Mouse (Mus musculus): ENCODE data around the gene Ccn1.
A peak's percentile ranks its signal among the peaks of the same experiment; 100 is the strongest.

Ccn1 gene

GRCm38 (mm10) chr3:145619621-145620365 is 30.0 kb downstream of the Ccn1 start:
- DNase-seq (ENCODE audit: low spot score) = no peak

DNA sequence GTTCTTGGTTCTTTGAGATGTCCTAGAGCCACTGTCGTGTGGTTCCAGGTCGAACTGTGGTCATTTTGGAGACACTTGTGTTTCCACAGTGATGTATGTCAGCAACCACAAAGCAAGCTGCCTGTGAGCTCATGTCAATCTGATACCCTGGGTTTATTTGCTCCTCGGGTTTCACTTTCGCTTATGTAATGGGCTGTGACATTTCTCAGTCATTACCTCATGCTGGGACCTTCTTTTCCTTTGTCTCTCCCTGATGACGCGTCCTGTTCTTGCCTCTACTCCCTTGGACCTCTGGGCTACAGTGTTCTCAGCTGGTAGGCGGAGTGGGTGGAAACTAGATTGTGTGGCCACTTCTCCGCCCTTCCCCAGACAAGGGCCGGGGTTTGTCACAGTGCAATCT is 31.5 kb downstream of the Ccn1 start:
- no peak for DNase-seq (ENCODE audit: low spot score)

GRCm38 (mm10) chr3:145614362-145615115 is 35.2 kb downstream of the Ccn1 start:
- no peak for DNase-seq (ENCODE audit: low spot score)

GRCm38 (mm10) chr3:145613234-145613633 is 36.5 kb downstream of the Ccn1 start:
- DNase-seq (ENCODE audit: low spot score) = no peak

DNA sequence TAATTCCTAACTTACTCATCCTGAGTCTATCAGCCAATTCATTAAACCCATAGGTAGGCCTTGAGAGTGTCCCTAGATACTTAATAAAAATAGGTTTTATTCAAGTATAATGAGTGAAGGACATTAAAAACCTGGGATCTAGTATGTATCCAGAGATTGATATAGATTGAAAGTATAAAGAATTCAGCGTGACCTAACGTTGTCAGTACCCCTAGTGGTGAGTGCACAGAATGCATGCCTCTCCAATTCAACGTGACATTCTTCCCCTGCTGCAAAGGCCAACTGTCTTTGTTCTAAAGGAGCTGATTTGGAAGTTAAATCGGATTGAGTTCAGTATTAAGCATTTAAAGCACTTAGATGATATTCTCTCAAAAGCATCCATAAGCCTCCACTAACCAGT is 37.1 kb downstream of the Ccn1 start:
- DNase-seq (ENCODE audit: low spot score) = no peak

DNA sequence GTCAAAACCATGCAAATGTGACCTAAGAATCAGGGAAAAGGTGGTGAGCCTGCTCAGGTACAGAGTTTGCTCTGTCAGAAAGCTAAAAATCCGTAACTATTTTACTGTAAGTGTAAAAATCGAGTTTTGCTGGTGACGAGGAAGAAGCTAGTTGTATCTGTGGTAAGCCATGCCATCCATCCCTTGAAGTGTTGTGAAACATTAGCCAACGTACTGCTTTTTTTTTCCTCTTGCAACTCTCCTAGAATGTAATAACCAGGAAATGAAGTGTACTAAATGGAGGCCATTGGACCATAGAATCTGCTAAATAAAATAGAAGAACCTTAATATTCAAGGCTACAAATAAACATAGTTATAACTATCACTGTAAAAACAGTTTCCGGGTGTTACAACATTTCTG is 41.5 kb downstream of the Ccn1 start:
- DNase-seq (ENCODE audit: low spot score) = no peak

DNA sequence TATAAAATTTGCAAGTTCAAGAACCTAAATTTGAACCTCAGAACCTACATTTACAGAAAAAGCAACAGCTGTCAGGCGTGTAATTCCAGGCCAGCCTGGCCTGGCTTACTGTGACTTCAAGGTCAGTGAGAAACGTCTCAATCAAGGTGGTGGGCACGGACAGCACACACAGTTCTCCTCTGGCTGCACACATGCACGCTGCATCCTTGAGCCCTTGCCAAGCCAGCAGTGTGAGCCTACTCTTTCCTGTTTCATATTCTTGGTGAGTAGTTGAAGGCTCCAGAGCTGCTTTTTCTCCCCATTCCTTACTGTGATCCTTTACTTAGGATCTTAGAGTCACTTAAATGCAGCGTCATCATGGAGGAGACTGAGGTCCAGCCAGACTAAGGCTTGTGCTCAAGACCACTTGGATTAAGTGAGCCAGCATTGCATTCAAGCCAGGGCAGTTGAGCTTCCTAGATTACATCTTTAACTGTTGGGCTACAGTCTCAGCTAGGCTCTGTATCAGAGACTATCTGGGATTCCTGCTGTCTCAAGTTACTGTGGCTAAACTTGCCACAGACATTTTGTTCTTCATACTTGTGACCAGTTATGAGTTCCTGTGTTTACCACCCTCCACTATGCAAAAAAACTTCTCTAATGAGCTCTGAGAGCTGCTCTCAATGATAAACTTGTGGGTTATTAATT is 44.2 kb downstream of the Ccn1 start:
- DNase-seq (ENCODE audit: low spot score) = peak; percentile 51

- no peak for DNase-seq (ENCODE audit: low spot score)
Observed at GRCm38 (mm10) chr3:145602410-145603206, 47.2 kb downstream of the Ccn1 start.

- no peak for DNase-seq (ENCODE audit: low spot score)
Observed at GRCm38 (mm10) chr3:145601345-145601744, 48.4 kb downstream of the Ccn1 start.

DNA sequence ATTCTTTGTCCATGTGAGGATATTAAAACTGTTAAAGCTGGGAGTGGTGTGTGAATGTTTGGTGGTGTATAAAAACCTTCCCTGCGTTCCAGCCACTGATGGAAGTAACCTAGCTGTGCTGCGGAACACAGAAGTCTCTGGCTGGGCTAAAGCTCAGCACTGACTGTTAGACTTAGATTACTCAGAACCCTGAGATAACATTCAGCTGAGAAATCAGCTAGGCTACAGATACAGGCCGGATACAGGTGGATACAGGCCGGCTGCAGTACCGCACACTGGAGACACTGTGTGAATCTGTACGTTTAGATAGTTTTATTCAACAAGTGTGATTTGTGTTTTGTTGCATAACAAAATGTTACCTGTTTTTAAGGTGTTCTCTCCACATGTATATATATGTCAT is 49.0 kb downstream of the Ccn1 start:
- DNase-seq (ENCODE audit: low spot score) = no peak

DNA sequence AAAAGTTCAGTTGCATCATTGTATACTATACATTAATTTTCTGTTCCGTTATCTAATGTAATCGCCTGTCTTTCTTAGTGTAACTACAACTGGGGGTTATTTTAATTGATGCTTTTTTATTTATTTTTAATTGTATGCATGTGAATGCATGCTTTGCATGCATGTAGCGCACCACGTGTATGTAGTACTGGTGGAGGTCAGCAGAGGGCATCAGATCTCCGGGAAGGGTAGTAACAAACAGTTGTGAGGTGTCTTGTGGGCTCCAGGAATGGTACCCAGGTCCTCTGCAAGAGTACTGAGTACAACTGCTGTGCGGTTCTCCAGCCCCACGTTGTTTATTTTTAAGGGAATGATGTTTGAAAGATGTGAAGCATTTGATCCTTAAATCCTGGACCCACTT is 50.7 kb downstream of the Ccn1 start:
- DNase-seq (ENCODE audit: low spot score) = no peak

Measured in testis, postnatal 14 days (tissue).